Mouse (Mus musculus) gastrocnemius, adult 2 months (tissue): ENCODE measurements around the gene Pla2g16. TPM values are rescaled to one million over a fixed set of nuclear protein-coding genes. Genes with fewer than 3 reads are reported as not detected.

ENCODE experiments used
- DNase-seq: peaks from one replicate; pipeline ENCODE4 v3.0.0; 2022
- H3K27ac ChIP-seq: fragments of 200-600 bp; 2 replicates; pipeline ENCODE4 v1.8.1; 2022; ENCODE audit warnings: mild to moderate bottlenecking
- H3K4me3 ChIP-seq: fragments of 200-600 bp; 2 replicates; pipeline ENCODE4 v1.8.1; 2022; ENCODE audit warnings: mild to moderate bottlenecking, moderate library complexity
- CTCF ChIP-seq: fragments of 200-600 bp; IDR thresholded peaks from 2 replicates; pipeline ENCODE4 v1.8.1; 2022; ENCODE audit warnings: antibody characterized with exemption, mild to moderate bottlenecking, moderate library complexity
- intact Hi-C: fragments of 180-260 bp; cut with DNase I; formaldehyde crosslinking; loops from one replicate; pipeline ENCODE4 v1.15.1; 2025
- total RNA-seq, 2 experiments: library from RNA; stranded (reverse); gene quantifications; 2 replicates each; pipeline ENCODE4 v1.2.3; 2021

Pla2g16 gene
- total RNA-seq, 2 experiments from 2014 or later, result 94.3 to 127 TPM

DNA sequence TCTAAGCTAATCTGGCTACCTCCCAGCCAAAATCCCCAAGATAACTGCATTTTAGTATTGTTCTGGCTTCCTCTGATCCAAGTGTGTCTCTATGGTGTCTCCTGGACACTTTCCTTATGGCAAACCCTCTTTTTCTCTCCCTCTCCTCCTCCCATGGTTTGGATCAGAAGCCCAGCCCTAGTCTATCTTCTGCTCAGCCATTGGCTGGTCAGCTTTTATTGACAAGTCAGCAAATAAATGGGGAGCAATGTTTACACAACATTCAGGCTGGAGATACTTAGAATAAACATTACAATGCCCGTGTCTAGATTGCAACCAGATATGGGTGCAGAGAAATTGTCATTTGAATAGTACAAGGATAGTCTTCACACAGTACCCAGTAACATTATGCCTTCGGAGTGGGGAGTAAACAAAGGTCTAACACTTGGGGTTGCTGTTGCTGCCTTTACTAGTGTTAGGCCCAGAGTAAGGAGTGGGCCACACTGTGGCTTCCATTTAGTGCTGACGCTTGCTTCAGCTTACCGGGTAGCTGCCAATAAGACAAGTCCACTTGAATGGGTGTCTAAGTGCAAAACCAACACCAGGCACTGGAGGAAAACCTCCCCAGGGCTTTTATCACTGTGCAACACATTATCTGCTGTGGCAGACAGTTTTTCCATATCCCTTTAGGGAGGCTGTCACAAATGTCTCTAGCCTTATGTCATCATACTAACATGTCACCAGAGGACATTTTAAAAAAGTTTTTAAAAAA is 5.5 kb upstream of the Pla2g16 start:
- no peak for TF ChIP-seq CTCF
- intact Hi-C loops, result no loop called here
- Histone ChIP-seq H3K4me3 (no peak overlapping the region), H3K27ac (no peak overlapping the region)
- DNase-seq, result no peak

- H3K4me3 ChIP-seq, result no peak overlapping the region
- TF ChIP-seq CTCF, result no peak
- intact Hi-C loops, result no loop called here
- H3K27ac ChIP-seq, result no peak overlapping the region
- DNase-seq, result no peak
Observed at GRCm38 (mm10) chr19:7552301-7552673, 5.0 kb upstream of the Pla2g16 start.

DNA sequence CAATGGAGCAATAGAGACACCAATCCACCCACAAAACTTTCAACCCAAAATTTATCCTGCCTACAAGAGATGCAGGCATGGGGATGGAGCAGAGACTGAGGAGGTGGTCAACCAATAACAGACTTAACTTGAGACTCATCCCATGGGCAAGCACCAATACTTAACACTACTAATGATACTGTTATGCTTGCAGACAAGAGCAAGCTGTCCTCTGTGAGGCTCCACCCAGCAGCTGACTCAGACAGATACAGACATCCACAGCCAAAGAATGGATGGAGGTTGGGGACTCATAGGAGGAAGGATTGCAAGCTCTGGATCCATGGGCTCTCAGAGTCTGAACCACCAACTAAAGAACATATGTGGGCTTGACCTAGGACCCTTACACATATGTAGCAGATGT is 3.8 kb upstream of the Pla2g16 start:
- no peak for DNase-seq
- no peak overlapping the region for H3K27ac ChIP-seq
- intact Hi-C loops, result no loop called here
- H3K4me3 ChIP-seq, result no peak overlapping the region
- TF ChIP-seq CTCF, result no peak

DNA sequence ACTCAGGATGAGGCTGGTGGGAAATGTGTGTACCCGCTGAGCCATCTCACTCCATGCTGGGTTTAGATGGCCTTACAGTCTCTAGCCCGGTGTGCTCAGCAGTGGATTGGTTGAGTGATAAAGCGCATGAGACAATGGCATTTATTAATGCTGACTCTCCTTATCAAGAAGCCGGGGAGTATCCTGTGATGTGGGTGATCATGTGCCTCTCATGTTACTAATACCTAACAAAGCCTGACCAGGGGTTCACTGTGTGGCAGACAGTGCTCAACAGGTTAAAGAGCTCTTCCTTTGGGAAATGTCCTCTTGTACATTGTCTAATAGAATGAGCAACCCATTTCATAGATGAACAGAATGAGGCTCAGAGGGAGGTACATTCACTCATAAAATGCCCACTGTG is 2.4 kb upstream of the Pla2g16 start:
- H3K4me3 ChIP-seq, result no peak overlapping the region
- no peak for TF ChIP-seq CTCF
- H3K27ac ChIP-seq, result no peak overlapping the region
- no peak for DNase-seq
- intact Hi-C loops, result loop anchor here (5.0 kb wide), 1 partner anchor 37 kb away; no protein-coding TSS in a partner anchor

DNA sequence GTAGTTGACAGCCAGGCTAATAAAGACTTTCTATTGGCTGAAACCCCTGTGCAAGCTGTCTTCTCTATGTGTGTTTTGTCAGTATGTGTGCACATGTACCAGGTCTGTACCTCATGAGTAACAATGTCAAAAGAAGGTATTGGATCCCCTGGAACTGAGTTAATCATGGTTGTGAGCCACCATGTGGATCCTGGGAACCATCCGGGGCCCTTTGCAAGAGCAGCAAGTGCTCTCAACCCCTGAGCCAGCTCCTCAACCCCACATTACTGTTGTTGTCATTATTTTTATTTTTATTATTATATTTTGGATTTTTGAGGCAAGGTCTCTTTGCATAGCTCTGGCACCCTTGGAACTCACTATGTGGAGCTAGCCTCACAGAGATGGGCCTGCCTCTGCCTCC is 618 bp upstream of the Pla2g16 start:
- Histone ChIP-seq H3K27ac (peak overlapping the region; percentile 97), H3K4me3 (no peak overlapping the region)
- no peak for DNase-seq
- TF ChIP-seq CTCF, result no peak
- intact Hi-C loops, result loop anchor here (5.0 kb wide), 1 partner anchor 36 kb away; no protein-coding TSS in a partner anchor

GRCm38 (mm10) chr19:7557844-7558243 is 585 bp downstream of the Pla2g16 start:
- peak overlapping the region; percentile 97 for H3K27ac ChIP-seq
- DNase-seq, result peak; percentile 38
- intact Hi-C loops, result loop anchor here (5.0 kb wide), 1 partner anchor 34 kb away; no protein-coding TSS in a partner anchor
- H3K4me3 ChIP-seq, result peak overlapping the region; percentile 94
- no peak for TF ChIP-seq CTCF

GRCm38 (mm10) chr19:7558675-7559074 is 1.4 kb downstream of the Pla2g16 start:
- Histone ChIP-seq H3K4me3 (peak overlapping the region; percentile 94), H3K27ac (peak overlapping the region; percentile 97)
- TF ChIP-seq CTCF, result no peak
- intact Hi-C loops, result loop anchor here (5.0 kb wide), 1 partner anchor 34 kb away; no protein-coding TSS in a partner anchor
- DNase-seq, result no peak

- TF ChIP-seq CTCF, result no peak
- Histone ChIP-seq H3K4me3 (peak overlapping the region; percentile 94), H3K27ac (peak overlapping the region; percentile 97)
- no peak for DNase-seq
- intact Hi-C loops, result loop anchor here (5.0 kb wide), 1 partner anchor 32 kb away; no protein-coding TSS in a partner anchor
Observed at GRCm38 (mm10) chr19:7559986-7560385, 2.7 kb downstream of the Pla2g16 start.

GRCm38 (mm10) chr19:7561456-7561855 is 4.2 kb downstream of the Pla2g16 start:
- no peak for DNase-seq
- intact Hi-C loops, result no loop called here
- no peak overlapping the region for H3K4me3 ChIP-seq
- no peak for TF ChIP-seq CTCF
- peak overlapping the region; percentile 97 for H3K27ac ChIP-seq

DNA sequence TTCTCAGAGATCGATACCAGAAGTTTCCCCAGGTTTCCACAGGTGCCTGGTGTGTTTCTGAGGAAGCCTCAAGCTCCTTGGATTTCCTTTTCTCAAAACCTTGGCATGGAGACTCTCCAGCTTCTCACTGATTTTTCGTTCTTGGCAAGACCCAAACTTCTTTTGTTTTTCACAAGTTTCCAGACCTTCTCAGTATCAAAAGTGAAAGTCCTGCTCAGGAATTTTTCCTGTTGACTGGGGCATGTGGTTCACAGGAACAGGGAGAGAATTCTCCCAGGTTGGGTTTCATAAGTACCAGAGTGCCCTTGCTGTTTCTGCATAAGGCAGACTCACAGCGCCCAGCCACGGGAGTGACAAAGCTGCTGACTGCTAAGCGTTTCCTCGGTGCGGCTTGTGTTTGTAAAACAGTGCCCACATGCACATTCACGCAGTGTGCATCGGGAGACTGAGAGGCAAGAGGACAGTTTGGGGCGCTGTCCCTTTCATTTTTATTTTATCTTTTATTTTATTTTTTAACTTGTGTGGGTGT is 5.4 kb downstream of the Pla2g16 start:
- peak overlapping the region; percentile 97 for H3K27ac ChIP-seq
- peak; percentile 42 for DNase-seq
- TF ChIP-seq CTCF, result no peak
- peak overlapping the region; percentile 51 for H3K4me3 ChIP-seq
- intact Hi-C loops, result no loop called here

- no peak for DNase-seq
- Histone ChIP-seq H3K4me3 (no peak overlapping the region), H3K27ac (peak overlapping the region; percentile 97)
- TF ChIP-seq CTCF, result no peak
- intact Hi-C loops, result no loop called here
Observed at GRCm38 (mm10) chr19:7563676-7564075, 6.4 kb downstream of the Pla2g16 start.

DNA sequence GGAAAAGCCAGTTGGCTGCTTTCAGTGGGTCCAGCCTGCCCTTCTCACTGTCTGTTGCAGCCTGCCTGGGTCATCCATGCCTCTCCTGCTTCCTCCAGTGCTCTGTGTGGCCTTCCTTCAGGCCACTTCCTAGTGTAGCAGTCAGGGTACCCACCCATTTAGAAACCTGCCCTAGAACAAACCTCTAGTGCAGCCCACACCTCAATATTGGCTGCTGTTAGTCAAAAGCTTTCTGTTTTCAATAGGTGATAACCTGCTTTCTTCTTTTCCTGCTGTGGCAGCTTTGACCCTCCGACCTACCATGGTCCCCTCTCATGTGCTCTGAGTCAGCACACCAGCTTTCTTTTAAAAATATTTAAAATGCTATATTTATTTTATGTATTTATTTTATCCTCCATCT is 7.2 kb downstream of the Pla2g16 start:
- DNase-seq, result no peak
- Histone ChIP-seq H3K27ac (peak overlapping the region; percentile 97; the same call in 1 of the 2 replicates), H3K4me3 (no peak overlapping the region)
- intact Hi-C loops, result no loop called here
- TF ChIP-seq CTCF, result no peak

- intact Hi-C loops, result no loop called here
- no peak for TF ChIP-seq CTCF
- no peak for DNase-seq
- Histone ChIP-seq H3K4me3 (no peak overlapping the region), H3K27ac (peak overlapping the region; percentile 44; the same call in 1 of the 2 replicates)
Observed at GRCm38 (mm10) chr19:7566826-7567225, 9.6 kb downstream of the Pla2g16 start.
